Mouse (Mus musculus) frontal cortex, adult 2 months (tissue): ENCODE data around the gene Gm49630. TPM values are rescaled to one million over a fixed set of nuclear protein-coding genes. Genes with fewer than 3 reads are reported as not detected.
A peak's percentile ranks its signal among the peaks of the same experiment; 100 is the strongest.
"Not testable (repeated sequence)": the region's sequence is repeated elsewhere in the genome, so short reads cannot be mapped to it uniquely, and the experiment has no call there.

Experiments
- DNase-seq, 2 experiments: peaks; one replicate each; pipeline ENCODE4 v3.0.0; 2022; ENCODE audit warnings: low spot score in 1 of 2; ENCODE audit errors: extremely low spot score in 1 of 2
- polyA plus RNA-seq: library from polyadenylated mRNA; depleted of rRNA; stranded (reverse); fragments of >200 nt; gene quantifications from 2 replicates; pipeline ENCODE4 v1.2.3, GENCODE M21; 2012; rRNA removed

The Gm49630 gene
- polyA plus RNA-seq, result not detected in 2 replicates

- DNase-seq, result not testable (repeated sequence)
Observed at GRCm38 (mm10) chr17:7371879-7372278, at the start of gene Gm49630. Gene Gm49630, minus strand, starts transcription at chr17:7371979.

GRCm38 (mm10) chr17:7420191-7420973 is 48.6 kb upstream of the Gm49630 start:
- DNase-seq, result peak in 1 of 2 experiments; percentile 15

GRCm38 (mm10) chr17:7414601-7415310 is 43.0 kb upstream of the Gm49630 start:
- DNase-seq, result not testable (repeated sequence)

GRCm38 (mm10) chr17:7413336-7413735 is 41.6 kb upstream of the Gm49630 start:
- not testable (repeated sequence) for DNase-seq

- not testable (repeated sequence) for DNase-seq
Observed at GRCm38 (mm10) chr17:7399770-7400169, 28.0 kb upstream of the Gm49630 start.

GRCm38 (mm10) chr17:7398198-7398847 is 26.5 kb upstream of the Gm49630 start:
- not testable (repeated sequence) for DNase-seq

- DNase-seq, result not testable (repeated sequence)
Observed at GRCm38 (mm10) chr17:7397079-7397478, 25.3 kb upstream of the Gm49630 start.

GRCm38 (mm10) chr17:7396288-7396687 is 24.5 kb upstream of the Gm49630 start:
- not testable (repeated sequence) for DNase-seq

- DNase-seq, result not testable (repeated sequence)
Observed at GRCm38 (mm10) chr17:7395671-7396070, 23.9 kb upstream of the Gm49630 start.

GRCm38 (mm10) chr17:7395116-7395515 is 23.3 kb upstream of the Gm49630 start:
- not testable (repeated sequence) for DNase-seq

GRCm38 (mm10) chr17:7389898-7390297 is 18.1 kb upstream of the Gm49630 start:
- not testable (repeated sequence) for DNase-seq

GRCm38 (mm10) chr17:7388958-7389356 is 17.2 kb upstream of the Gm49630 start:
- DNase-seq, result not testable (repeated sequence)

GRCm38 (mm10) chr17:7388341-7388957 is 16.7 kb upstream of the Gm49630 start:
- not testable (repeated sequence) for DNase-seq

- DNase-seq, result not testable (repeated sequence)
Observed at GRCm38 (mm10) chr17:7386016-7386415, 14.2 kb upstream of the Gm49630 start.

GRCm38 (mm10) chr17:7385364-7385763 is 13.6 kb upstream of the Gm49630 start, which contains the start of gene Unc93a2:
Gene Unc93a2, minus strand, starts transcription at chr17:7385464.
- DNase-seq, result not testable (repeated sequence)

GRCm38 (mm10) chr17:7383167-7384143 is 11.7 kb upstream of the Gm49630 start:
- DNase-seq, result not testable (repeated sequence)

- not testable (repeated sequence) for DNase-seq
Observed at GRCm38 (mm10) chr17:7382711-7383110, 10.9 kb upstream of the Gm49630 start.

GRCm38 (mm10) chr17:7377907-7378306 is 6.1 kb upstream of the Gm49630 start:
- DNase-seq, result not testable (repeated sequence)
